Mouse (Mus musculus): Measurements from ENCODE around the gene Zeb2.
"Not testable (repeated sequence)": the region's sequence is repeated elsewhere in the genome, so short reads cannot be mapped to it uniquely, and the experiment has no call there.

Zeb2 gene

GRCm38 (mm10) chr2:45112021-45112747, 5.0 kb downstream of the Zeb2 start:
- DNase-seq (ENCODE audit: low spot score in 2 of 2) = no peak

GRCm38 (mm10) chr2:45111571-45111970, 5.6 kb downstream of the Zeb2 start:
- DNase-seq (ENCODE audit: low spot score in 2 of 2) = not testable (repeated sequence)

- peak in 1 of 2 experiments; percentile 42 for DNase-seq (ENCODE audit: low spot score in 2 of 2)
These were observed 6.3 kb downstream of the Zeb2 start for GRCm38 (mm10) chr2:45110757-45111411.

- peak in 1 of 2 experiments; percentile 60 for DNase-seq (ENCODE audit: low spot score in 2 of 2)
These were observed 7.0 kb downstream of the Zeb2 start for GRCm38 (mm10) chr2:45109951-45110756.

GRCm38 (mm10) chr2:45109161-45109950, 7.8 kb downstream of the Zeb2 start:
- DNase-seq (ENCODE audit: low spot score in 2 of 2) = peak in 1 of 2 experiments; percentile 39

GRCm38 (mm10) chr2:45108521-45109091, 8.6 kb downstream of the Zeb2 start:
- DNase-seq (ENCODE audit: low spot score in 2 of 2) = peak in 1 of 2 experiments; percentile 33

- peak in 1 of 2 experiments; percentile 17 for DNase-seq (ENCODE audit: low spot score in 2 of 2)
These were observed 9.6 kb downstream of the Zeb2 start for GRCm38 (mm10) chr2:45107555-45107954.

GRCm38 (mm10) chr2:45105922-45106851, 11.0 kb downstream of the Zeb2 start:
- peak in 1 of 2 experiments; percentile 17 for DNase-seq (ENCODE audit: low spot score in 2 of 2)

- DNase-seq (ENCODE audit: low spot score in 2 of 2) = peak in 1 of 2 experiments; percentile 16
These were observed 11.9 kb downstream of the Zeb2 start for GRCm38 (mm10) chr2:45105281-45105721.

- no peak for DNase-seq (ENCODE audit: low spot score in 2 of 2)
These were observed 12.6 kb downstream of the Zeb2 start for GRCm38 (mm10) chr2:45104511-45105055.

- DNase-seq (ENCODE audit: low spot score in 2 of 2) = no peak
These were observed 13.1 kb downstream of the Zeb2 start for GRCm38 (mm10) chr2:45104066-45104465.

- DNase-seq (ENCODE audit: low spot score in 2 of 2) = no peak
These were observed 13.9 kb downstream of the Zeb2 start for GRCm38 (mm10) chr2:45103021-45103983.

- no peak for DNase-seq (ENCODE audit: low spot score in 2 of 2)
These were observed 15.0 kb downstream of the Zeb2 start for GRCm38 (mm10) chr2:45102191-45102638.

GRCm38 (mm10) chr2:45101586-45101985, 15.6 kb downstream of the Zeb2 start:
- DNase-seq (ENCODE audit: low spot score in 2 of 2) = no peak

GRCm38 (mm10) chr2:45101040-45101439, 16.2 kb downstream of the Zeb2 start:
- DNase-seq (ENCODE audit: low spot score in 2 of 2) = no peak

GRCm38 (mm10) chr2:45100628-45101027, 16.6 kb downstream of the Zeb2 start:
- DNase-seq (ENCODE audit: low spot score in 2 of 2) = no peak

- DNase-seq (ENCODE audit: low spot score in 2 of 2) = no peak
These were observed 17.2 kb downstream of the Zeb2 start for GRCm38 (mm10) chr2:45100017-45100416.

GRCm38 (mm10) chr2:45099081-45099480, 18.1 kb downstream of the Zeb2 start:
- DNase-seq (ENCODE audit: low spot score in 2 of 2) = no peak
